8 mouse cellular contexts compared by ENCODE assay signal in the genomic region with DNA sequence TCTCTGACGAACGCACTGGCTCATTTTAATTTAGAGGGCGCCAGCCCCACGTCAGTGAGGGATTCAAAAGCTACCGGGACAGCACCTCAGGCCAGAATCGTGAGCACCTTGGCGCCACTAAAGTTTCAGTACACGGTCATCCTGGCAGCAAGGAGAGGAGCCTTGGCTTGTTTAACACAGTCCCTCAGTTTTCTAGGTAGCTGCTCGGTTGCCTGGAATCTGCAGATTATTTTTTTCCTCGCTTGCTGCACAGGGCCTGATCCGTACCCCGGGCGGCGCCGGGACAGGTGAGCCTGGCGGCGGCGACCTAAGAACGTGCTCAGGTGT. TPM values are rescaled to one million over a fixed set of nuclear protein-coding genes. Genes with fewer than 3 reads are reported as not detected.
DNase-seq lines count a peak whose midpoint lies in the region; ATAC-seq and TF ChIP-seq lines count a peak whose summit lies in the region.

No protein-coding gene starts in this region.

- H3K27me3 ChIP-seq in hindbrain, postnatal 0 days (ENCODE audit: insufficient read depth, low read length) = peaks cover 9% of the 10 kb centered on the region; the same call in 1 of the 2 replicates
- H3K27me3 ChIP-seq in midbrain, embryonic 16.5 days (ENCODE audit: control insufficient read depth, insufficient read depth, low read depth, low read length) = peaks cover 5% of the 10 kb centered on the region; the same call in 1 of the 2 replicates

- ATAC-seq in hindbrain, postnatal 0 days = no peak
- ATAC-seq in midbrain, embryonic 16.5 days = peak; percentile 68; the same call in 1 of the 2 replicates

- no peaks in the 10 kb centered on the region for H3K36me3 ChIP-seq in hindbrain, postnatal 0 days (ENCODE audit: insufficient read depth, low read length)
- no peaks in the 10 kb centered on the region for H3K36me3 ChIP-seq in midbrain, embryonic 16.5 days (ENCODE audit: control insufficient read depth, insufficient read depth, low read length)

- no peaks in the 10 kb centered on the region; the same call in 1 of the 2 replicates for H3K4me1 ChIP-seq in embryonic fibroblast, embryonic 13.5 days (ENCODE audit: control insufficient read depth, insufficient read depth, low read length)
- H3K4me1 ChIP-seq in hindbrain, postnatal 0 days (ENCODE audit: insufficient read depth, low read length) = no peaks in the 10 kb centered on the region
- peaks cover 7% of the 10 kb centered on the region for H3K4me1 ChIP-seq in midbrain, embryonic 16.5 days (ENCODE audit: control insufficient read depth, insufficient read depth, low read length)

- H3K4me2 ChIP-seq in hindbrain, postnatal 0 days (ENCODE audit: low read depth, low read length) = peak overlapping the region; percentile 97
- peak overlapping the region; percentile 82 for H3K4me2 ChIP-seq in midbrain, embryonic 16.5 days (ENCODE audit: low read length)

- TF ChIP-seq POLR2A in embryonic fibroblast, embryonic 13.5 days (IDR thresholded peaks at IDR 0.05; ENCODE audit: low read depth, low read length) = no peak

- peak overlapping the region; percentile 59 for H3K9ac ChIP-seq in hindbrain, postnatal 0 days (replicated peaks; ENCODE audit: low read length)
- peak overlapping the region; percentile 73 for H3K9ac ChIP-seq in midbrain, embryonic 16.5 days (ENCODE audit: low read depth, low read length)

- WGBS in hindbrain, postnatal 0 days = 2% methylated on average over 19 of the region's 19 CpGs
- 2% methylated on average over 19 of the region's 19 CpGs for WGBS in midbrain, embryonic 16.5 days

- no peak for TF ChIP-seq CTCF in embryonic fibroblast, embryonic 13.5 days (IDR thresholded peaks at IDR 0.05; ENCODE audit: borderline replicate concordance, insufficient read depth, low read length)
- TF ChIP-seq CTCF in hindbrain, postnatal 0 days (IDR thresholded peaks at IDR 0.05; ENCODE audit: low read depth) = no peak

- H3K9me3 ChIP-seq in hindbrain, postnatal 0 days (ENCODE audit: low read length) = no peaks in the 10 kb centered on the region
- no peaks in the 10 kb centered on the region for H3K9me3 ChIP-seq in midbrain, embryonic 16.5 days (replicated peaks; ENCODE audit: control insufficient read depth, low read length, poor library complexity, severe bottlenecking)

- H3K4me3 ChIP-seq in embryonic fibroblast, embryonic 13.5 days (ENCODE audit: insufficient read depth, low read length) = peak overlapping the region; percentile 44; the same call in 1 of the 2 replicates
- H3K4me3 ChIP-seq in hindbrain, postnatal 0 days (ENCODE audit: low read length) = peak overlapping the region; percentile 62
- H3K4me3 ChIP-seq in midbrain, embryonic 16.5 days (ENCODE audit: low read depth, low read length) = peak overlapping the region; percentile 63

- peak; percentile 15 to 36 for DNase-seq in layer of hippocampus, postnatal 14 days (ENCODE audit: low spot score in 2 of 2)
- no peak for DNase-seq in layer of hippocampus, adult 9-10 months (ENCODE audit: low spot score)
- peak; percentile 36 for DNase-seq in hindbrain, postnatal 0 days (ENCODE audit: low spot score)
- no peak for DNase-seq in adrenal gland, postnatal 4 days (ENCODE audit: low spot score in 2 of 2)
- DNase-seq in adrenal gland, adult (ENCODE audit: inconsistent age in 2 of 2, low spot score in 1 of 2) = no peak
- DNase-seq in spleen, adult 12 weeks (ENCODE audit: low spot score) = no peak

- H3K27ac ChIP-seq in embryonic fibroblast, embryonic 13.5 days (ENCODE audit: insufficient read depth, low read length) = no peak overlapping the region
- H3K27ac ChIP-seq in hindbrain, postnatal 0 days = no peak overlapping the region
- H3K27ac ChIP-seq in midbrain, embryonic 16.5 days (ENCODE audit: low read length) = no peak overlapping the region

RNA-seq across cellular contexts. Expression of a gene that starts 28.4 kb away (rescaled TPM):
- total RNA-seq in layer of hippocampus, postnatal 14 days (2021) = 10 to 100 TPM; 16.3 to 19.9 TPM
- 1.9 and 3.0 TPM in 2 replicates for polyA plus RNA-seq in embryonic fibroblast, embryonic 13.5 days (2011; ENCODE audit: insufficient read length, low read depth, missing spikeins)
- 14.3 and 17.8 TPM in 2 replicates for total RNA-seq in hindbrain, postnatal 0 days (2014; rRNA removed)
- 11.6 and 16.4 TPM in 2 replicates for polyA plus RNA-seq in hindbrain, postnatal 0 days (2015; fragmentation: Nextera tagmentation; extraction: Ambion mirVana)
- polyA plus RNA-seq in midbrain, embryonic 16.5 days (2015; fragmentation: Nextera tagmentation; extraction: Ambion mirVana) = 17.8 and 17.9 TPM in 2 replicates
- total RNA-seq in adrenal gland, postnatal 4 days (2021) = 1 to 10 TPM; 1.4 to 2.9 TPM

Comparison
In these comparisons a context has a peak if more than half of its experiments do, and no peak if none do; other contexts are left out.
1. DNase-seq: peak in layer of hippocampus, postnatal 14 days (2 of 2) and hindbrain, postnatal 0 days (single experiment); none in layer of hippocampus, adult 9-10 months (single experiment), adrenal gland, postnatal 4 days (0 of 2), adrenal gland, adult (0 of 2) and spleen, adult 12 weeks (single experiment).
2. Peak in every context shown above with its lines, with median percentiles within 50 percentile points of each other: H3K4me3 ChIP-seq.